Mouse (Mus musculus) embryonic facial prominence, embryonic 15.5 days (tissue): Measurements from ENCODE around the gene BC051019. TPM values are rescaled to one million over a fixed set of nuclear protein-coding genes. Genes with fewer than 3 reads are reported as not detected.

Experiments used
- ATAC-seq: fragments of 200-750 bp; cut with Nextera tagmentation; 2 replicates; pipeline ENCODE4 v1.8.0; 2017; ENCODE audit warnings: low read depth, moderate TSS enrichment; ENCODE audit not compliant: insufficient number of reproducible peaks, low FRiP score, low TSS enrichment
- H3K27ac ChIP-seq: fragments of 300-500 bp; sonication (generic); replicated peaks from 2 replicates; pipeline ENCODE4 v1.5.1; 2015; ENCODE audit warnings: mild to moderate bottlenecking, inconsistent platforms
- H3K27me3 ChIP-seq: fragments of 300-500 bp; sonication (generic); 2 replicates; pipeline ENCODE4 v1.6.1; 2015; ENCODE audit warnings: inconsistent platforms
- H3K36me3 ChIP-seq: fragments of 300-500 bp; sonication (generic); 2 replicates; pipeline ENCODE4 v1.6.1; 2015; ENCODE audit warnings: mild to moderate bottlenecking, inconsistent platforms
- H3K4me1 ChIP-seq: fragments of 300-500 bp; sonication (generic); 2 replicates; pipeline ENCODE4 v1.6.1; 2015; ENCODE audit warnings: inconsistent platforms
- H3K4me2 ChIP-seq: fragments of 300-500 bp; sonication (generic); replicated peaks from 2 replicates; pipeline ENCODE4 v1.6.1; 2015; ENCODE audit warnings: mild to moderate bottlenecking, inconsistent platforms
- H3K4me3 ChIP-seq: fragments of 300-500 bp; sonication (generic); replicated peaks from 2 replicates; pipeline ENCODE4 v1.5.1; 2015; ENCODE audit warnings: mild to moderate bottlenecking, inconsistent platforms
- H3K9ac ChIP-seq: fragments of 300-500 bp; sonication (generic); 2 replicates; pipeline ENCODE4 v1.6.1; 2015; ENCODE audit warnings: inconsistent platforms
- H3K9me3 ChIP-seq: fragments of 300-500 bp; sonication (generic); replicated peaks from 2 replicates; pipeline ENCODE4 v1.6.1; 2016; ENCODE audit warnings: inconsistent platforms
- WGBS: fragments of 180-500 bp; shearing (Covaris S2); methylation state at CpG from one replicate; pipeline ENCODE4 v1.1.7; 2015; 5-methylcytosine and 5-hydroxymethylcytosine counted together
- polyA plus RNA-seq: library from polyadenylated mRNA; unstranded; fragments of >200 nt; fragmentation: Nextera tagmentation; extraction: Ambion mirVana; gene quantifications from 2 replicates; pipeline ENCODE4 v1.2.1, GENCODE M21; 2015

The BC051019 gene
- polyA plus RNA-seq, 1 experiment from 2014 or later, result 14.7 TPM

GRCm38 (mm10) chr7:109741060-109741459 lies 17.4 kb upstream of the BC051019 start:
- Histone ChIP-seq H3K27ac (no peak overlapping the region), H3K4me1 (no peaks in the 10 kb centered on the region), H3K9me3 (no peaks in the 10 kb centered on the region), H3K27me3 (no peaks in the 10 kb centered on the region), H3K36me3 (peaks cover 54% of the 10 kb centered on the region), H3K4me3 (no peak overlapping the region), H3K4me2 (no peak overlapping the region), H3K9ac (no peak overlapping the region)
- 78% methylated on average over 1 of the region's 1 CpGs for WGBS
- no peak for ATAC-seq

- H3K4me2 ChIP-seq, result no peak overlapping the region
- H3K4me1 ChIP-seq, result no peaks in the 10 kb centered on the region
- no peak for ATAC-seq
- peaks cover 51% of the 10 kb centered on the region for H3K36me3 ChIP-seq
- WGBS, result 72% methylated on average over 5 of the region's 5 CpGs
- H3K9ac ChIP-seq, result no peak overlapping the region
- no peaks in the 10 kb centered on the region for H3K27me3 ChIP-seq
- H3K4me3 ChIP-seq, result no peak overlapping the region
- no peaks in the 10 kb centered on the region for H3K9me3 ChIP-seq
- no peak overlapping the region for H3K27ac ChIP-seq
These were observed 16.2 kb upstream of the BC051019 start for GRCm38 (mm10) chr7:109739822-109740370.

DNA sequence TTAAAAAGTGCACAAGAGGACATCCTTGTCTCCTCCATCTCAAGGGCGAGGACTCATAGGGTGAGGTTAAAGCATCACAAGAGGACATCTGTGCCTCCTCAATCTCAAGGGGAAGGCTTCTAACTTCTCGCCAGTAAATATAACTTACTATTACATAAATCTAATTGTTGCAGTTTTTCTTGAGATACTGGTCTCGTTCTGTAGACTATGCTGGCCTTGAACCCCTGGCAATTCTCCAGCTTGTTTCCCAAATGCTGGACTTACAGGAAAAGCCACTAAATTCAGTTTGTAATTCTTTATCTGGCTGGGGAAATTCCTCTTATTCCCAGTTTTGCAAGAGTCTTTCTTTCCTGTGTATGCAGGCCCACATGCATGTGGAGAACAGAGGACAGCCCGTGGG lies 11.2 kb upstream of the BC051019 start:
- Histone ChIP-seq H3K36me3 (peaks cover 24% of the 10 kb centered on the region), H3K4me2 (no peak overlapping the region), H3K9me3 (no peaks in the 10 kb centered on the region), H3K4me1 (peaks cover 6% of the 10 kb centered on the region; the same call in 1 of the 2 replicates), H3K9ac (no peak overlapping the region), H3K27ac (no peak overlapping the region), H3K27me3 (no peaks in the 10 kb centered on the region), H3K4me3 (no peak overlapping the region)
- no peak for ATAC-seq
- 85% methylated on average over 4 of the region's 4 CpGs for WGBS

DNA sequence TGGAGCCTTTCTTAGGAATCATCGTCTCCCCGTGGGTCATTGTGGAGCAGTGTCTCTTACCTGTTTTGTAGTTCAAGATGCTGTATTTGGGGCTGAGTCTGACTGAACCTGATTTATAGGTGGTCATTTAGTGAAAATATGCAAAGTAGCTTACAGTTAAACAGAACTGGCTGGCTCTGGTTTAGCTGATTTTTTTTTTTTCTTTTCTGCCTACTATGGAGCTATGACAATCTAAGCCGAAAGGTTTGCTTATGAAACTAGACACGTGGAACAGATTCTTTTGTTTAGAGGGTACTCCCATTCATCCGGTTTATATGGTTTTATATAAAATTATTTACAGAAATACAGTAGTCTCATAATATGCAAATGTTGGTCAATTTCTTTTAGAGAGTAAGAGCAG lies 8.0 kb upstream of the BC051019 start, which contains the start of gene Ascl3:
Gene Ascl3 (minus strand): TSS at position 101 of the 400 bp plus-strand sequence.
- ATAC-seq, result no peak
- Histone ChIP-seq H3K27ac (0 out of 2 replicates have a peak within 1 kb of the TSS, but pooled peaks have one; percentile 9), H3K36me3 (peaks cover 13% of the 10 kb centered on the region), H3K9me3 (no peaks in the 10 kb centered on the region), H3K4me1 (peaks cover 11% of the 10 kb centered on the region; the same call in 1 of the 2 replicates), H3K9ac (no peak within 1 kb of the TSS), H3K4me3 (no peak within 1 kb of the TSS), H3K27me3 (no peaks in the 10 kb centered on the region), H3K4me2 (no peak within 1 kb of the TSS)
- WGBS, result 62% methylated on average over 5 of the region's 5 CpGs

DNA sequence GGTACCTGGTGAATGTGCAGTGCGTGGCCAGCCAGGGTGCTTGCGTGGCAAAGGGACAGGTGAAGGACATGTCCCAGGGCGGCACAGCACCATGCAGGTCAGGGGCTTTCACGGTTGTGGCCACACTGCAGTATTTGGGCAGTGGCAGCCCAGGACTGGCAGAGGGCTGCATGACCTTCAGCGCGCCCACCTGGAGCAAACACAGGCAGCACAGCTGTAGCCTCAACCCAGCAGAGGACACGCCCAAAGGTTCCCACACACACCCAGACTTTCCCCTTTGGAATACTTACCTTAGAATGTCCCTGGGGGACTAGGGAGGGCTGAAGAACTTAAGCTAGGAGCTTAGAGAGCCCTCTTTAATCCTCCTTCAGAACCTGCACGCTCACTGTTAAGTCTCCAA lies 536 bp downstream of the BC051019 start:
- Histone ChIP-seq H3K9me3 (no peaks in the 10 kb centered on the region), H3K4me2 (no peak overlapping the region), H3K27me3 (no peaks in the 10 kb centered on the region), H3K27ac (no peak overlapping the region), H3K9ac (no peak overlapping the region), H3K4me1 (no peaks in the 10 kb centered on the region), H3K4me3 (no peak overlapping the region), H3K36me3 (no peaks in the 10 kb centered on the region)
- no peak for ATAC-seq
- WGBS, result 90% methylated on average over 8 of the region's 8 CpGs

GRCm38 (mm10) chr7:109722618-109723017 lies 1.0 kb downstream of the BC051019 start:
- no peaks in the 10 kb centered on the region for H3K4me1 ChIP-seq
- H3K9me3 ChIP-seq, result no peaks in the 10 kb centered on the region
- no peaks in the 10 kb centered on the region for H3K27me3 ChIP-seq
- no peaks in the 10 kb centered on the region for H3K36me3 ChIP-seq
- H3K27ac ChIP-seq, result no peak overlapping the region
- 99% methylated on average over 2 of the region's 2 CpGs for WGBS
- ATAC-seq, result no peak
- no peak overlapping the region for H3K9ac ChIP-seq
- H3K4me2 ChIP-seq, result no peak overlapping the region
- no peak overlapping the region for H3K4me3 ChIP-seq

- Histone ChIP-seq H3K9ac (no peak overlapping the region), H3K27me3 (no peaks in the 10 kb centered on the region), H3K27ac (no peak overlapping the region), H3K9me3 (no peaks in the 10 kb centered on the region), H3K4me3 (no peak overlapping the region), H3K4me1 (no peaks in the 10 kb centered on the region), H3K36me3 (no peaks in the 10 kb centered on the region), H3K4me2 (no peak overlapping the region)
- ATAC-seq, result no peak
- 60% methylated on average over 9 of the region's 9 CpGs for WGBS
These were observed 4.4 kb downstream of the BC051019 start for GRCm38 (mm10) chr7:109719286-109719685.

DNA sequence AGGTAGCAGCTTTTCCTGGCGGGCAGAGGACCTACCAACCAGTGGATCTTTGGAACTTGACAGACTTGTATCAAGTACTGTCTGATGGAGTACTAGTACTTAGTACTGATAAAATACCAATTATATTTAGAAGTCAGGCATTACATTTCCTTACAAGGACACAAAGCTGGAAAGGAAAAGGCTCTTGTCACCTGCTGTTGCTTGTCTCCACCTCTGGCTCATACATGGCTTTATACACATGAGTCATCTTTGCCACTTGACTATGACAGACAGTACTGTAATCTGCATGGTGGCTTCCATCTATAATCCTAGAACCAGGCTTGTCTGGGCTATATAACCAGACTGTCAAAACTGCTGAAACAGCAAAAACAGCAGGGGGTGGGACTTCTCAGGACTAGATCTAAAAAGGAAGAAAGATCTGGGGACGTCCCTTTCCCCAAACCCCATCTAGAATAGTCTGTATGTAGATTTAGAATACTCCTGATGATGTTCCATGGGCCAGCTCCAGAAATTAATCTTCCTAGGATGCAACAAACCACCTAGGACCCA lies 10.1 kb downstream of the BC051019 start:
- Histone ChIP-seq H3K4me1 (peaks cover 5% of the 10 kb centered on the region), H3K27me3 (no peaks in the 10 kb centered on the region), H3K9me3 (no peaks in the 10 kb centered on the region), H3K4me2 (no peak overlapping the region), H3K4me3 (no peak overlapping the region), H3K36me3 (peaks cover 28% of the 10 kb centered on the region), H3K27ac (no peak overlapping the region), H3K9ac (no peak overlapping the region)
- WGBS, result 85% methylated on average over 2 of the region's 2 CpGs
- ATAC-seq, result no peak

GRCm38 (mm10) chr7:109712198-109712597 lies 11.5 kb downstream of the BC051019 start:
- Histone ChIP-seq H3K4me2 (no peak overlapping the region), H3K4me1 (peaks cover 8% of the 10 kb centered on the region), H3K36me3 (peaks cover 28% of the 10 kb centered on the region), H3K4me3 (no peak overlapping the region), H3K27me3 (no peaks in the 10 kb centered on the region), H3K27ac (no peak overlapping the region), H3K9me3 (no peaks in the 10 kb centered on the region), H3K9ac (no peak overlapping the region)
- 83% methylated on average over 7 of the region's 7 CpGs for WGBS
- ATAC-seq, result no peak

- no peak overlapping the region for H3K4me2 ChIP-seq
- H3K27ac ChIP-seq, result no peak overlapping the region; the same call in 1 of the 2 replicates
- H3K4me3 ChIP-seq, result no peak overlapping the region
- H3K27me3 ChIP-seq, result no peaks in the 10 kb centered on the region
- no peaks in the 10 kb centered on the region for H3K9me3 ChIP-seq
- peaks cover 13% of the 10 kb centered on the region for H3K4me1 ChIP-seq
- no peak for ATAC-seq
- H3K36me3 ChIP-seq, result peaks cover 28% of the 10 kb centered on the region
- no peak overlapping the region for H3K9ac ChIP-seq
- WGBS, result 46% methylated on average over 1 of the region's 1 CpGs
These were observed 13.6 kb downstream of the BC051019 start for GRCm38 (mm10) chr7:109710069-109710468.

- Histone ChIP-seq H3K27me3 (no peaks in the 10 kb centered on the region), H3K4me2 (no peak overlapping the region), H3K9ac (no peak overlapping the region), H3K36me3 (peaks cover 28% of the 10 kb centered on the region), H3K4me3 (no peak overlapping the region), H3K4me1 (peaks cover 22% of the 10 kb centered on the region), H3K27ac (peak overlapping the region; percentile 70), H3K9me3 (no peaks in the 10 kb centered on the region)
- peak; percentile 74 for ATAC-seq
- WGBS, result 10% methylated on average over 3 of the region's 3 CpGs
These were observed 14.7 kb downstream of the BC051019 start for GRCm38 (mm10) chr7:109708961-109709382.
